Mouse (Mus musculus) erythroid progenitor cell, adult 5-6 weeks (primary cell): ENCODE measurements around the gene Bbx. TPM values are rescaled to one million over a fixed set of nuclear protein-coding genes. Genes with fewer than 3 reads are reported as not detected.

Source experiments
- ATAC-seq: replicated peaks from 2 replicates; pipeline ENCODE4 v1.8.0; 2016; ENCODE audit warnings: moderate number of reproducible peaks, mild to moderate bottlenecking, moderate TSS enrichment, inconsistent platforms; ENCODE audit not compliant: poor library complexity, low FRiP score, severe bottlenecking
- total RNA-seq, 2 experiments: library from RNA; stranded (forward) in 1 of 2; stranded (reverse) in 1 of 2; fragments of 150-400 nt in 1 of 2; fragments of 186-747, 209-891 nt in 1 of 2; gene quantifications; 2 replicates each; pipeline versions ENCODE4 v1.2.3 to v1.2.4; 2015 to 2017; ENCODE audit warnings: low replicate concordance in 2 of 2

Bbx gene
- total RNA-seq, 2 experiments from 2014 or later = 5.9 to 13.0 TPM

DNA sequence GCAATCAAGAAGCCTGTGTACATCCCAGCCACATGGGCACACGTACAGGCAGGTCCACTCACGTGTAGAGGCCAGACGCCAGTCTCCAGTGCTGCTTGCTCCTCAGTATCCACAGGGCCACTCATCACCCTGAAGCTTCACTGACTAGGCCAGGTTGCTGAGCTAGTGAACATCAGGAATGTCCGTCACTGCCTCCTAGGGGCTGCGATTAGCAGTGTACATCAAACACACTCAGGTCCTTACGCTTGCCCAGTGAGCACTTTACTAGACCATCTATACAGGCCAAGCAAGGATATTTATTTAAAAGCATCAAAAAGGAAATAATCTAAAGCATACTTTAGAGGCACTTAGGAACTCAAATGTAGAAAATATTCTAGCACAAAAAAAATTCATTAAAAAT, 107.9 kb downstream of the Bbx start:
- ATAC-seq = no peak

DNA sequence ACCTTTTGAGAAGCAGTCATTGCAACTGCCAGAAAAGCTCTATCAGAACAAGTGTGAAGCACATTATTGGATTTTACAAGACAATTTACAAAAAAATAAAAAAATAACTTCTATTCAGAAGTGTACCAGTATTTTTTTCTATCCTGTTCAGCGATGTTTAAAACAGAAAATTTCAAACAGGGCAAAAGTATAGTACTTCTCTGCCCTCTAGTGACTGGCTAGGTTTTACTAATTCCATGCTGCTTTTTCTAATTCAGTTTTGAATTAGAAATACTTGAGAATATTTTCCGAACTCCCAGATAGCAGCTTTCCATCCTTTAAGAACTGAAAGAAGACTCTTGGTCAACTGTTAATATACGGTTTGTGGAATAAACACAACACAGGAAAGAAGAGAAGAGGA, 110.8 kb downstream of the Bbx start:
- no peak for ATAC-seq

DNA sequence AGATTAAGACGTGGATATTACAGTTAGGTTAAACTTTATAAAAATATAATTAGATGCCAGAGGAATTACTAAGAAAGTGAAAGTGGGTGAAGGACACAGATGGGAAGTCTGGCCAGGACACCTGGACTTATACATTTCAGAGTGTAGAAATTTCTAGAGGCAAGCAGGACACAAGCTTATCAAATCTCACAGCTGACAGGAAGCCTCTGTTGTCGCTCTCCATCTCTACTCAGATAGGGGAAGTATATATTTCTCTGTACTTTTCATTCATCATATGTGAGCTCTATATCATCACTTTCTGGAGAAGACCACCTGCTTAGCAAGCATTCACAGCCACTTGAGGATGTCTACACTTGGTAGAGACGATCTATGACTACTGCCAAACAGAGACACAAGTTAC, 113.9 kb downstream of the Bbx start:
- ATAC-seq = no peak

GRCm38 (mm10) chr16:50315349-50315969, 116.7 kb downstream of the Bbx start:
- ATAC-seq = no peak

- ATAC-seq = no peak
These were observed 120.6 kb downstream of the Bbx start for GRCm38 (mm10) chr16:50311588-50311987.

GRCm38 (mm10) chr16:50309411-50310042, 122.7 kb downstream of the Bbx start:
- ATAC-seq = no peak

DNA sequence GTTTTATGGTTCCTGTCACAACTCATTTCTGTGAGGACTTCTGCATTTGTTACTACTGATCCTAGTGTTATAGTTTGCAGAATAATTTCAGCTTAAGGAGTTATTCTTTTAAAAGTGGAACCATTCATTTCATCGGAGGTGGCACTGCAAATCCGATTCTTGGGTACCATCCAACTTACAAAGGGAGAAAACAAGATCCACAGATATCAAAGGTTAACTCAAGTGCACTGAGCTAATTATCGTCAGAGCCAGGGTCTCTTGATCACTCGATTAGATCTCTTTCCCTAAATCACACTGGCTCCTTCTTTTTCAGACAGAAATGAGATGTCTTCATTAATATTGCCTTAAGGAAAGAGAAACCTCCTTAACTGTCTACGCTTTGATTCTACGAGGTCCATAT, 123.9 kb downstream of the Bbx start:
- no peak for ATAC-seq

DNA sequence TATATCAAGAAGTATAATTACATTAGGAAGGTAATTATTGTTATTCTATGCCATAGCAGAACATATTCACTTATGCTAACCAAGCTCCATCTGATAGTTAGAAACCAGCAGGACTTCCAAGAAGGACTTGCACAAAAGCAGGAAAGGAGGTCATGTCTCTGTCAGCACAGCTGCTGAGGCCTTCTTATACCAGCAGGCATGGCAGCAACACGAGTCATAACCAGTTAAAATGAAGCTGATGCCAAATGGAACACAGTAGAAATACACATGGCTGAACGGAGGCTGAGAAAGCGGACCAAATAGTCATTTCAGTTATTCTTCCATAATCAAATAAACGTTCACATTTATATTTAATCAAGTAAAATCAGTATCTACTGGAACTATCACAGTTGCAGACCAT, 125.0 kb downstream of the Bbx start:
- ATAC-seq = no peak

- ATAC-seq = no peak
These were observed 125.5 kb downstream of the Bbx start for GRCm38 (mm10) chr16:50306727-50307126.

GRCm38 (mm10) chr16:50305156-50305555, 127.0 kb downstream of the Bbx start:
- ATAC-seq = no peak

DNA sequence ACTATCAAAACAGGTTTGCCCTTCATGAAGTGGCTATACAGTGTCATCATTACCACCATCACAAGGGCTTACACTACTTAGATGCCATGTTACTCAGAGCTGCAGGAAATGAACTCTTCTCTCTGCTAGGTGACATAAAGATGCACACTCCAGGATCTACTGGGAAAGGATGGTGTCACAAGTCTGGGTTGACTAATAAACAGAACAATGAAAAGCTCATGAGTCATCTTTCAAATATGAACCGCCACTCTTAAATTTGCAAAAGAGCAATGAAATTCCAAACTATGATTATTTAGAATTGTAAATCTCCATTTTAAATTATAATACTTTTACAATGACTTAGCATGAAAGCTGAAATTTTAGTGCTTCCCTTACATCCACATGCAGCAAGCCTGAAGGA, 129.6 kb downstream of the Bbx start:
- ATAC-seq = no peak

- no peak for ATAC-seq
These were observed 133.3 kb downstream of the Bbx start for GRCm38 (mm10) chr16:50298743-50299443.

- ATAC-seq = no peak
These were observed 138.5 kb downstream of the Bbx start for GRCm38 (mm10) chr16:50293502-50294228.

- ATAC-seq = no peak
These were observed 139.4 kb downstream of the Bbx start for GRCm38 (mm10) chr16:50292834-50293233.

GRCm38 (mm10) chr16:50289764-50290163, 142.4 kb downstream of the Bbx start:
- no peak for ATAC-seq

- ATAC-seq = no peak
These were observed 159.4 kb downstream of the Bbx start for GRCm38 (mm10) chr16:50272813-50273212.

- no peak for ATAC-seq
These were observed 169.5 kb downstream of the Bbx start for GRCm38 (mm10) chr16:50262647-50263046.

- ATAC-seq = no peak
These were observed 170.0 kb downstream of the Bbx start for GRCm38 (mm10) chr16:50262209-50262608.

- no peak for ATAC-seq
These were observed 170.4 kb downstream of the Bbx start for GRCm38 (mm10) chr16:50261741-50262140.

DNA sequence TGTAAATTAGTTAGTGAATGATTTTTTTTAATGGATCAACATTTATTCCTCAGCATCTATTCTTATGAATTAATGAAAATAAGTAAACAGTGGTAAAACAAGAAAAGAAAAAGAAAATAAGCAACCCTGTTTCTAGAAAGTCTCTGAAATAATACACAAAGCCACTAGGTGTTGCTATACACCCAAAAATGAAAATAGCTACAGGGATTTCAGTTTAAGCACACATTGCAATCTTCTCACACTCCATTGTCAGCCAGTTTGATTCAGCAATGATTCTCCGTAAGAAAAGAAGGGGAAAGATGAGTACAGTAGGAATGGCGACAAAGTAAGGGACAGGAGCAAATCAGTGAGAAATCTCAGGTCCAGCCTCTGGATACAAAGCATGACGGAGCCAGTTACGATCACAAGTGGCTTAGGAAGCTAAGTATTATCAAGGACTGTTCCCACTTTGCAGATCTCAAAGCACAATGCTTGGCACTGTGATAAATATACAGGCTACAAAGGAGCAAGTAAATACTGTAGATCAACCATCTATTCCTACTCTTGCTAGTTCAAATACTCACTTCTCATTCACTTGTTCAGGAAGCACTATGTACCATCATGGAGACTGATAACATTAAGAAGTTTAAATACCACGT, 177.5 kb downstream of the Bbx start:
- ATAC-seq = no peak
